Mouse (Mus musculus) C2C12 (cell line): Measurements from ENCODE around the gene Atp1a1. TPM values are rescaled to one million over a fixed set of nuclear protein-coding genes. Genes with fewer than 3 reads are reported as not detected.

ENCODE experiments used
- H3K27me3 ChIP-seq: one replicate; pipeline ENCODE4 v1.6.1; 2011; ENCODE audit not compliant: control insufficient read depth, insufficient read depth, insufficient read length
- H3K36me3 ChIP-seq: one replicate; pipeline ENCODE4 v1.6.1; 2011; ENCODE audit not compliant: control insufficient read depth, insufficient read depth
- H3K4me3 ChIP-seq: one replicate; pipeline ENCODE4 v1.5.1; 2011; ENCODE audit warnings: mild to moderate bottlenecking, control low read depth; ENCODE audit not compliant: poor library complexity, insufficient read depth, severe bottlenecking
- H3K79me2 ChIP-seq: one replicate; pipeline ENCODE4 v1.6.1; 2011; ENCODE audit not compliant: control insufficient read depth, insufficient read depth
- H3K79me3 ChIP-seq: one replicate; pipeline ENCODE4 v1.6.1; 2011; ENCODE audit warnings: low read depth, control low read depth
- H3ac ChIP-seq: one replicate; pipeline ENCODE3; 2011; ENCODE audit warnings: low read depth; ENCODE audit not compliant: control insufficient read depth, insufficient read length
- CEBPB ChIP-seq: IDR thresholded peaks from one replicate; pipeline ENCODE4 v1.6.1; 2011; ENCODE audit warnings: low read depth, mild to moderate bottlenecking, control low read depth, moderate library complexity
- CTCF ChIP-seq: IDR thresholded peaks from one replicate; pipeline ENCODE4 v1.5.1; 2011; ENCODE audit not compliant: control insufficient read depth, insufficient read depth, insufficient read length
- FOSL1 ChIP-seq: IDR thresholded peaks from one replicate; pipeline ENCODE4 v1.8.0; 2011; ENCODE audit warnings: mild to moderate bottlenecking, low read length; ENCODE audit not compliant: poor library complexity, insufficient read depth, severe bottlenecking
- MAX ChIP-seq: IDR thresholded peaks from one replicate; pipeline ENCODE4 v1.6.1; 2011; ENCODE audit warnings: mild to moderate bottlenecking, control low read depth
- MYOD1 ChIP-seq: IDR thresholded peaks from one replicate; pipeline ENCODE4 v1.6.1; 2011; ENCODE audit warnings: low read depth; ENCODE audit not compliant: control insufficient read depth, insufficient read length
- MYOG ChIP-seq: IDR thresholded peaks from one replicate; pipeline ENCODE4 v1.6.1; 2011; ENCODE audit not compliant: control insufficient read depth, insufficient read length; ENCODE audit errors: extremely low read depth
- USF1 ChIP-seq: IDR thresholded peaks from one replicate; pipeline ENCODE4 v1.6.1; 2011; ENCODE audit warnings: low read depth, mild to moderate bottlenecking, control low read depth, moderate library complexity
- polyA plus RNA-seq: library from polyadenylated mRNA; unstranded; fragments of >200 nt; fragmentation: generic; extraction: Trizol; gene quantifications from one replicate; pipeline ENCODE4 v1.2.1, GENCODE M21; 2012; ENCODE audit warnings: missing spikeins

Atp1a1 gene
- polyA plus RNA-seq, 1 experiment = 228 TPM

DNA sequence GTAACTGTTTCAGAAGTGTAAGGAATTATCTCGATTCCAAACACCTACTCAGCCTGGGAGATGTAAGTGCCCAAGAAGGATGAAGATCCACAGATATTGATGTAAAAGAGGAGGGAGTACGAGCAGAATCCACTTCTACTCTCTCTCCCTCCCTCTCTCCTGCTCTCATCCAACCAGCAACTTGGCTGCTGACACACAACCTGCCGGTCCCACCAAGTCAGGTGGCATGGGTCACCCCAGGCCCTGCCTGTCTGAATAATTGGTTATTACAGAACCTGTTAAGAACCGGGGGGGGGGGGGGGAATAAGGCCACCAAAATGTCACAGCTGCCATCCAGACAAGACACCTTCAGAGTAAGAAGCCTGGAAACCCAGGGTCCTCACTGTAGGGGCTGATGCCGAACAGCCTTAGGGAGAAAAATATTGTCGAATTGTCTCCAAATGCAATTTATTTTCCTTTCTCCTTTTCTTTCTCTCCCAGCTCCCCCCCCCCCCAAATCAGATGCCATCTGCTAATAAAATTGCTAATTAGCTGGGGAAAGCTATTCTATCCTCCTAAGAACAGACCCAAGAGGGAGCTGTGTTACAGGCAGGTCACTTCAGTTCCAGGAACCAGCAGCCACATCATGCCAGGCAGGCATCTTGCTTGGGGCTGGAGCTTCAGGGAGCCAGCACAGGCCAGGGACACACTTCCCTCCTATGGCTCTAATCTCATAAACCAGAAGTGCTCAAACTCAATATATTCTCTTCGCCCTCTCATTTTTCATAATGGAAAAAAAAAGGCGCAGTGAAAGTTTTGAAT lies 6.7 kb upstream of the Atp1a1 start:
- Histone ChIP-seq H3K4me3 (no peak overlapping the region), H3K79me2 (no peaks in the 10 kb centered on the region), H3K79me3 (no peaks in the 10 kb centered on the region), H3ac (no peak overlapping the region), H3K27me3 (no peaks in the 10 kb centered on the region), H3K36me3 (no peaks in the 10 kb centered on the region)
- TF ChIP-seq MAX (no peak), CTCF (no peak), FOSL1 (no peak), MYOG (no peak)

DNA sequence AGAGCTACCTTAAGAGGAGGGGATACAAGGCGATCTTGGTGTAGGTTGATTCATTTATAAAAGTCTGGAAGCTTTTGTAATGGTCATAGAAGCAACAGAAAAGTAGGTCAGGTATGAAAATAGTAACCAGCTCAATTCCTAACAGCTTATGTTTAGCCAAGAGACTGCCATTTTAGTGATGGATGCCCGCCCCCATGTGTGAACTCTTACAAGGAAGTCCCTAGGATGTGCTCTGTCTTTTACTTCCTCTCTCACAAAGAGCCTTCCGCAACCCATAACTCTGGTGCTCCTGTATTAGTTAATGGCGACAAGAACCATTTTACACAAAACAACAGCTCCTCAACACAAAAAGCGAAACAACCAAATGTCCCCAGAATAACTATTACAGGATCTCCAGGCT lies 4.8 kb upstream of the Atp1a1 start:
- H3ac ChIP-seq = no peak overlapping the region
- no peaks in the 10 kb centered on the region for H3K36me3 ChIP-seq
- no peaks in the 10 kb centered on the region for H3K79me3 ChIP-seq
- no peaks in the 10 kb centered on the region for H3K27me3 ChIP-seq
- TF ChIP-seq MYOD1 (no peak), CTCF (no peak), CEBPB (no peak), MYOG (no peak), MAX (no peak), FOSL1 (no peak), USF1 (no peak)
- H3K4me3 ChIP-seq = no peak overlapping the region
- no peaks in the 10 kb centered on the region for H3K79me2 ChIP-seq

DNA sequence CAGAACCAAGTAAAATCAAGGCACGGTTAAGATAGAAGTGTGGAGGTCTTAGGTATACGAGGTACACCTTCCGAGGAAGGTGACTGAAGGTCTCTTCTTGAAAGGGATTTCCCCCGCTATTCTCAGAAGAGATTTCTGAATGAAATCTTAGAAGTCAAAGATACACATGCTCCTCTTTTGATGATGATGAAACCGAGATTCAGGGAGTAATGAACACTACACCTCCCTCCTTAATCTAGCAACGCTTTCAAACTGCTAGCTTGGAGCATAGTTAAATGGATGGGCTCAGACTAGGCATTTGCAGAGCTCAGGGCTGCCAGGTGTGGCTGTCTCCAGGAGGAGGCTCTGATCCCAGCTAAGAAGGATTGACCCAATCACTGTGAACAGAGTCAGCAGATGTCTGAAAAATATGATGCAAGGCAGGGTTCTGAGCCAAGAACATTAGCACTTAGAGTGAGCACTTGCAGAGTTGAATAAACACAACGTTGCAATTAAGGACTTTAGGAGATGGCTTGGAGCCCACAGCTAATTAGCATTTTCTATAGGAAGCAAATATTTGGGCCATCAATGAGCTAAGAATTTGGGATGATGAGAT lies 2.5 kb upstream of the Atp1a1 start:
- no peaks in the 10 kb centered on the region for H3K36me3 ChIP-seq
- TF ChIP-seq CEBPB (no peak), MAX (no peak), MYOG (no peak), MYOD1 (no peak), CTCF (no peak), USF1 (no peak), FOSL1 (no peak)

DNA sequence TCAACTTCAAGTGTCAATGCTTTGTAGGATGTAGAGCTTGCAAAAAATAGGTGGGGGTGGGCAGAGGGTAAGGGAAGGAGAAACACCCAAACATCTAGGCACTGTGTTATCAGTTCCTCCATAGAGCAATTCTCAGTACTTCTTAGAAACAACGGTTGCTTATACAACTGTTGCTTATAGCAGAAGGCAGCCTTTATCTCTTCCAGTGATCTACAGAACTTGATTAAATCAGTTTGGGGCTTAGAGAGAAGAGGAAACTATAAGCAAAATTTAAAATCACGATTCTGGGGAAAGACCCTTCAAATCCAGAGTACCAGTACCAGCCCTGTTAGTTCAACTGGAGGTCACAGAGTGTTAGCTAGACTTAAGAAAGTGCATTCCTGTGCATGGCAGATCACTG lies 1.2 kb upstream of the Atp1a1 start:
- Histone ChIP-seq H3K79me3 (peaks cover 27% of the 10 kb centered on the region), H3K79me2 (peaks cover 34% of the 10 kb centered on the region), H3K4me3 (no peak overlapping the region), H3ac (no peak overlapping the region), H3K36me3 (no peaks in the 10 kb centered on the region), H3K27me3 (no peaks in the 10 kb centered on the region)
- TF ChIP-seq USF1 (no peak), CTCF (no peak), FOSL1 (no peak), MYOG (no peak), MYOD1 (no peak), MAX (no peak), CEBPB (no peak)

More for the DNA sequence above, 2.5 kb upstream of the Atp1a1 start:
- Histone ChIP-seq H3K27me3 (no peaks in the 10 kb centered on the region), H3ac (no peak overlapping the region), H3K79me3 (peaks cover 16% of the 10 kb centered on the region), H3K79me2 (peaks cover 22% of the 10 kb centered on the region), H3K4me3 (no peak overlapping the region)

DNA sequence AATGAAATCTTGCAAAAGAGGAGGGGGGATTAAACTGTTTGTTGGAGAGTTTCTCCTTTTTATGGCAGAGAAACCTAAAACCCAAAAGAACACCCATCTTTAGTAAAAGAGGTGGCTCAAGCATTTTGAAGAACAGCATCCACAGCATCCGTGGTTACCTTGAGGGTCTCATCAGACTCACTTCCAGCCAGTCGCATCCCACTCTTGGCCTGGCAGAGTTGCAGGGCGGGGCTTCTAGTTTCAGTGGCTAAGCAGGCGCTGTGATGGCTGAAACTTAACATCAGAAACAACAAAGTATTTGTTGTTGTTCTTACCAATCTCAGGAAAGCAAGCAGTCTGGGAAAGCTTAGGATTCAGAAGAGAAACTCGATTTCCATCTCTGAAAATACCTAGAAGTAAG lies 807 bp upstream of the Atp1a1 start:
- H3K27me3 ChIP-seq = no peaks in the 10 kb centered on the region
- H3K79me2 ChIP-seq = peaks cover 38% of the 10 kb centered on the region
- TF ChIP-seq MAX = no peak
- no peak for TF ChIP-seq MYOD1
- TF ChIP-seq CTCF = no peak
- no peak overlapping the region for H3ac ChIP-seq
- peaks cover 28% of the 10 kb centered on the region for H3K79me3 ChIP-seq
- H3K36me3 ChIP-seq = no peaks in the 10 kb centered on the region
- H3K4me3 ChIP-seq = no peak overlapping the region
